Mouse (Mus musculus): ENCODE measurements around the gene Pde8a.

DNA sequence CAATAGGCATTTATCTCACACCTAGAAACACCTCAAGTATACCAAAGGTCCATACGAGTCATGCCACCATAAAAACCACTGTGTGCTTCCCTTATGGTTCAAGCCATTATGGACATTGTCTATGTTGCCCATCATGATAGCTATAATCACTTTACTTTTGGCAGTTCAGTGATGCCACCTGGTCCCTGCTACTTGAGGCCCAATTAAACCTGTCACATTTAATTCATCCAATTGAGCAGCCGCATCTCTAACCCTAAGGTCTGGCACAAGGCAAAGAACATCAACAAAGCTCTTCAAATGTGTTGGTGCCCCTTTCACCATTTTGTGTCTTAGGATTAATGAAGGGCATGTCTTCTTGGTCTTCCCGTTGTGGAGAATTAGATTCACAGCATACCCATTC is 42.1 kb downstream of the Pde8a start:
- TF ChIP-seq GATA1 (IDR thresholded peaks at IDR 0.05; ENCODE audit: borderline replicate concordance, low read length) = no peak
- TF ChIP-seq FLI1 (IDR thresholded peaks at IDR 0.05; ENCODE audit: low read length) = no peak

All from megakaryocyte, embryonic 14.5 days (primary cell).